Mouse (Mus musculus): Measurements from ENCODE around the gene Fbxo48.

Gene Fbxo48

GRCm38 (mm10) chr11:16950976-16951760 is at the start of gene Fbxo48:
Gene Fbxo48, plus strand, starts transcription at chr11:16951375.
- peak; percentile 95 for DNase-seq (ENCODE audit: low spot score)

GRCm38 (mm10) chr11:16904302-16905011 is 46.7 kb upstream of the Fbxo48 start:
- DNase-seq (ENCODE audit: low spot score), result no peak

GRCm38 (mm10) chr11:16905012-16905332 is 46.2 kb upstream of the Fbxo48 start:
- DNase-seq (ENCODE audit: low spot score), result no peak

- no peak for DNase-seq (ENCODE audit: low spot score)
Observed at GRCm38 (mm10) chr11:16906530-16906929, 44.6 kb upstream of the Fbxo48 start.

- DNase-seq (ENCODE audit: low spot score), result no peak
Observed at GRCm38 (mm10) chr11:16907517-16908129, 43.6 kb upstream of the Fbxo48 start.

GRCm38 (mm10) chr11:16914756-16915155 is 36.4 kb upstream of the Fbxo48 start:
- DNase-seq (ENCODE audit: low spot score), result no peak

GRCm38 (mm10) chr11:16915850-16916249 is 35.3 kb upstream of the Fbxo48 start:
- no peak for DNase-seq (ENCODE audit: low spot score)

- DNase-seq (ENCODE audit: low spot score), result no peak
Observed at GRCm38 (mm10) chr11:16917512-16917911, 33.7 kb upstream of the Fbxo48 start.

- DNase-seq (ENCODE audit: low spot score), result no peak
Observed at GRCm38 (mm10) chr11:16932159-16932558, 19.0 kb upstream of the Fbxo48 start.

- DNase-seq (ENCODE audit: low spot score), result no peak
Observed at GRCm38 (mm10) chr11:16935577-16936236, 15.5 kb upstream of the Fbxo48 start.

- DNase-seq (ENCODE audit: low spot score), result no peak
Observed at GRCm38 (mm10) chr11:16941103-16941793, 9.9 kb upstream of the Fbxo48 start.

- no peak for DNase-seq (ENCODE audit: low spot score)
Observed at GRCm38 (mm10) chr11:16941973-16942452, 9.2 kb upstream of the Fbxo48 start.

- no peak for DNase-seq (ENCODE audit: low spot score)
Observed at GRCm38 (mm10) chr11:16943016-16943415, 8.2 kb upstream of the Fbxo48 start.

GRCm38 (mm10) chr11:16948756-16949155 is 2.4 kb upstream of the Fbxo48 start:
- DNase-seq (ENCODE audit: low spot score), result peak; percentile 71

- DNase-seq (ENCODE audit: low spot score), result no peak
Observed at GRCm38 (mm10) chr11:16950226-16950975, 774 bp upstream of the Fbxo48 start.

- no peak for DNase-seq (ENCODE audit: low spot score)
Observed at GRCm38 (mm10) chr11:16951761-16952010, 511 bp downstream of the Fbxo48 start.

GRCm38 (mm10) chr11:16956115-16956862 is 5.1 kb downstream of the Fbxo48 start:
- DNase-seq (ENCODE audit: low spot score), result no peak

GRCm38 (mm10) chr11:16957030-16957429 is 5.9 kb downstream of the Fbxo48 start:
- no peak for DNase-seq (ENCODE audit: low spot score)

- DNase-seq (ENCODE audit: low spot score), result no peak
Observed at GRCm38 (mm10) chr11:16958520-16958919, 7.3 kb downstream of the Fbxo48 start.

- no peak for DNase-seq (ENCODE audit: low spot score)
Observed at GRCm38 (mm10) chr11:16967806-16968205, 16.6 kb downstream of the Fbxo48 start.

GRCm38 (mm10) chr11:16969650-16970049 is 18.5 kb downstream of the Fbxo48 start:
- no peak for DNase-seq (ENCODE audit: low spot score)
